Mouse (Mus musculus) limb, embryonic 10.5 days (tissue): Measurements from ENCODE around the gene Bmp6. TPM values are rescaled to one million over a fixed set of nuclear protein-coding genes. Genes with fewer than 3 reads are reported as not detected.

Experiments used
- DNase-seq: peaks from one replicate; pipeline ENCODE4 v3.0.0-alpha.2; 2017; ENCODE audit warnings: low spot score
- H3K27ac ChIP-seq: fragments of 300-500 bp; sonication (generic); 2 replicates; pipeline ENCODE4 v1.5.1; 2016; ENCODE audit warnings: mild to moderate bottlenecking
- H3K27me3 ChIP-seq: fragments of 300-500 bp; sonication (generic); 2 replicates; pipeline ENCODE4 v1.6.1; 2016; ENCODE audit warnings: low read depth, mild to moderate bottlenecking; ENCODE audit not compliant: poor library complexity, severe bottlenecking
- H3K36me3 ChIP-seq: fragments of 300-500 bp; sonication (generic); 2 replicates; pipeline ENCODE4 v1.6.1; 2016; ENCODE audit warnings: mild to moderate bottlenecking, moderate library complexity
- H3K4me1 ChIP-seq: fragments of 300-500 bp; sonication (generic); 2 replicates; pipeline ENCODE4 v1.6.1; 2016
- H3K4me3 ChIP-seq: fragments of 300-500 bp; sonication (generic); 2 replicates; pipeline ENCODE4 v1.5.1; 2016; ENCODE audit warnings: mild to moderate bottlenecking, moderate library complexity
- H3K9me3 ChIP-seq: fragments of 300-500 bp; sonication (generic); replicated peaks from 2 replicates; pipeline ENCODE4 v1.6.1; 2016; ENCODE audit warnings: mild to moderate bottlenecking
- WGBS: fragments of 180-500 bp; shearing (Covaris S2); methylation state at CpG from one replicate; pipeline ENCODE4 v1.1.7; 2016; 5-methylcytosine and 5-hydroxymethylcytosine counted together
- polyA plus RNA-seq: library from polyadenylated mRNA; unstranded; fragments of >200 nt; fragmentation: Nextera tagmentation; extraction: Ambion mirVana; gene quantifications from 2 replicates; pipeline ENCODE4 v1.2.1, GENCODE M21; 2016

Gene Bmp6
- polyA plus RNA-seq, 1 experiment from 2014 or later: 0.30 TPM

DNA sequence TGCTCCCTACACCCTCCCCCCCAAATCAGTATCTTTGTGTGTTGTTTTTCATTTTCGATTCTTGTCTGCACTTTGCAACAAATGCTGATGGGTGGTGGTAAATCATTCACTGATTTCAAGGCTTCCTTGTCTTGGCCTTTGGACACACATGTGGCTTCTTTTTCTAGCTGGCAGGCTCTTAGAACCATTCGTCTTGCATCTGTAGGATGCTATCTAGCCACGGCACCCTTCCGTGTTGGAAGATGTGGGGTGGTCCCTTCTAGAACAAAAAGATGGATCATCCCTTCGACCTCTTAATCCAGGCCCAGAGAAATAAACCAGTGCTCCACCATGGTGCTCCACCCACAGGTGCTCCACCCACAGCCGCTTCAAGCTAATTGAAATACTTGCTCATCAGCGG, 19.0 kb downstream of the Bmp6 start:
- no peaks in the 10 kb centered on the region for H3K27me3 ChIP-seq
- DNase-seq: no peak
- 91% methylated on average over 7 of the region's 7 CpGs for WGBS
- 0 out of 2 replicates have a peak, but pooled peaks cover 6% of the 10 kb centered on the region for H3K4me1 ChIP-seq
- H3K36me3 ChIP-seq: no peaks in the 10 kb centered on the region
- H3K9me3 ChIP-seq: no peaks in the 10 kb centered on the region
- H3K4me3 ChIP-seq: no peak overlapping the region
- no peak overlapping the region for H3K27ac ChIP-seq

DNA sequence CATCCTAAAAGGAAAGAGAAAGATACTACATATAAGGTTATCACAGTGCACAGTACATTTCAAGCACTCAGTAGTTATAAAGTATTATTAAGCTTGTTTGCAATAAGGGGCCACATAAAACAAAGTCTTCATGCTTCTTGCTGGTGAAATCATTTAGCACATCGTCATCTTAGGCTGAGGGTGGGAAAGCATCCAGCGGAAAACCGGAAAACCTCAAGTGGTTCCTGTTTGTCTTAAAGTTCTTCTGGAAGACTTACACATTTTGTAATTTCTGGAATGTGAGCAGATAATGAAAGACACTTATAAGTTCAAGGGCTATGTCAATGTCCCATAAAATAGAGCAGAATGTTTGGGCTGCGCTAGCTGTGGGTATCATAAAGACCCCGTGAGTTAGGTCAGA, 24.7 kb downstream of the Bmp6 start:
- 92% methylated on average over 5 of the region's 5 CpGs for WGBS
- Histone ChIP-seq H3K4me3 (no peak overlapping the region), H3K27ac (no peak overlapping the region), H3K4me1 (no peaks in the 10 kb centered on the region), H3K9me3 (no peaks in the 10 kb centered on the region), H3K36me3 (no peaks in the 10 kb centered on the region), H3K27me3 (no peaks in the 10 kb centered on the region)
- no peak for DNase-seq

GRCm38 (mm10) chr13:38376071-38376470, 31.2 kb downstream of the Bmp6 start:
- no peak overlapping the region for H3K27ac ChIP-seq
- H3K36me3 ChIP-seq: no peaks in the 10 kb centered on the region
- H3K4me3 ChIP-seq: no peak overlapping the region
- H3K4me1 ChIP-seq: no peaks in the 10 kb centered on the region
- 65% methylated on average over 6 of the region's 6 CpGs for WGBS
- H3K9me3 ChIP-seq: no peaks in the 10 kb centered on the region
- DNase-seq: no peak
- H3K27me3 ChIP-seq: no peaks in the 10 kb centered on the region

DNA sequence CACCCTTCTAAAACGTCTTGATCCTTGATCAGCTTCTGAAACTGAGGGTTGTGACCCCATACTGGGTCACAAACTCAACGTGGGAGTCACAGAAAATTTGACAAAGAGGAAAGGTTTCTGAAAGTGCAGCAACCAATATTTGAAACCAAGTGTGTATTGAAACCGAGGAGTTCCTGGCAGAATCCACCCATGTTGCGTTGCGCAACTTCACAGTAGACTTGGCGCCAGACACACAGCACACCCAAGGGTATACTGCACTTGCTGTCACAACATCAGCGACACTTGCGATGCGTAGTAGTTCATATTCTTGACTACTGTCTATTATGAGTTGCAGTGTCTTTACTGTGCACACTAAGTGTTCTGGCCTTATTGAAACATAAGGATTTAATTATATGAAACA, 32.4 kb downstream of the Bmp6 start:
- Histone ChIP-seq H3K27me3 (no peaks in the 10 kb centered on the region), H3K4me1 (no peaks in the 10 kb centered on the region), H3K4me3 (no peak overlapping the region), H3K9me3 (no peaks in the 10 kb centered on the region), H3K27ac (no peak overlapping the region), H3K36me3 (no peaks in the 10 kb centered on the region)
- 88% methylated on average over 9 of the region's 9 CpGs for WGBS
- DNase-seq: no peak

- Histone ChIP-seq H3K36me3 (no peaks in the 10 kb centered on the region), H3K4me3 (no peak overlapping the region), H3K27me3 (no peaks in the 10 kb centered on the region), H3K27ac (no peak overlapping the region), H3K4me1 (no peaks in the 10 kb centered on the region), H3K9me3 (no peaks in the 10 kb centered on the region)
- 92% methylated on average over 5 of the region's 5 CpGs for WGBS
- DNase-seq: no peak
These were observed 34.9 kb downstream of the Bmp6 start for GRCm38 (mm10) chr13:38379806-38380205.

- no peak overlapping the region for H3K4me3 ChIP-seq
- H3K36me3 ChIP-seq: no peaks in the 10 kb centered on the region
- H3K4me1 ChIP-seq: no peaks in the 10 kb centered on the region
- DNase-seq: no peak
- H3K27me3 ChIP-seq: no peaks in the 10 kb centered on the region
- 83% methylated on average over 3 of the region's 3 CpGs for WGBS
- H3K9me3 ChIP-seq: no peaks in the 10 kb centered on the region
- H3K27ac ChIP-seq: no peak overlapping the region
These were observed 41.2 kb downstream of the Bmp6 start for GRCm38 (mm10) chr13:38386035-38386559.

DNA sequence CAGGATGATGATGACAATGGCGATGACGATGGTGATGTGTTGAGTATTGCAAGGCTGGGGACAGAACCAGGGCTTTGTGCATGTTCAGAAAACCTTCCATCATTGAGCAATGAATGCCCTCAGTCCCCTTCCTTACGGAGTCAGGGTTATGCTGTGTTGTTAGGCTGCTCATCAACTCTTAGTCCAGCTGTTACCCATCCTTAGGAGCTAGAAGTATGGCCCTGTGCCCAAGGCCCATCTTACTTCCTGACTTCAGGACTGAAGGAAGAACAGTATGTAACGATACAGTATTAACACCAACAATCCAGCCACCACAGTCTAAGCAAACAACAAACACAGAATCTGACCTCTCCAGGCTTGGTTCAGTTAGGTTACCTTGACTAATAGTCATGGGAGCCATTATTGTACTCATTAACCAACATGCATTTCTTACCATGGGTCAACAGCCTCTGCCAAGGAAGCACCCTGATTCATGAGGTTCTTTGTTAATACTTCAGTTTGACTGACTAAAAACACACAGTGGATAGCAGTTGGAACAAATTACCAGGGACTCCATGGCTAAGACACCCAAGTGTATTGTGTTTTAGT, 42.6 kb downstream of the Bmp6 start:
- no peak for DNase-seq
- no peaks in the 10 kb centered on the region for H3K36me3 ChIP-seq
- WGBS: 88% methylated on average over 4 of the region's 4 CpGs

GRCm38 (mm10) chr13:38393444-38393843, 48.5 kb downstream of the Bmp6 start:
- Histone ChIP-seq H3K4me1 (peaks cover 16% of the 10 kb centered on the region), H3K27me3 (no peaks in the 10 kb centered on the region), H3K36me3 (no peaks in the 10 kb centered on the region), H3K4me3 (no peak overlapping the region), H3K27ac (no peak overlapping the region), H3K9me3 (no peaks in the 10 kb centered on the region)
- 90% methylated on average over 5 of the region's 5 CpGs for WGBS
- no peak for DNase-seq

More for the DNA sequence above, 42.6 kb downstream of the Bmp6 start:
- no peaks in the 10 kb centered on the region for H3K27me3 ChIP-seq
- H3K4me3 ChIP-seq: no peak overlapping the region
- no peaks in the 10 kb centered on the region for H3K9me3 ChIP-seq
- H3K4me1 ChIP-seq: no peaks in the 10 kb centered on the region
- no peak overlapping the region for H3K27ac ChIP-seq

- Histone ChIP-seq H3K4me3 (no peak overlapping the region), H3K27ac (no peak overlapping the region), H3K27me3 (no peaks in the 10 kb centered on the region), H3K36me3 (no peaks in the 10 kb centered on the region), H3K4me1 (peaks cover 23% of the 10 kb centered on the region), H3K9me3 (no peaks in the 10 kb centered on the region)
- DNase-seq: no peak
- 91% methylated on average over 4 of the region's 4 CpGs for WGBS
These were observed 50.1 kb downstream of the Bmp6 start for GRCm38 (mm10) chr13:38395026-38395425.

DNA sequence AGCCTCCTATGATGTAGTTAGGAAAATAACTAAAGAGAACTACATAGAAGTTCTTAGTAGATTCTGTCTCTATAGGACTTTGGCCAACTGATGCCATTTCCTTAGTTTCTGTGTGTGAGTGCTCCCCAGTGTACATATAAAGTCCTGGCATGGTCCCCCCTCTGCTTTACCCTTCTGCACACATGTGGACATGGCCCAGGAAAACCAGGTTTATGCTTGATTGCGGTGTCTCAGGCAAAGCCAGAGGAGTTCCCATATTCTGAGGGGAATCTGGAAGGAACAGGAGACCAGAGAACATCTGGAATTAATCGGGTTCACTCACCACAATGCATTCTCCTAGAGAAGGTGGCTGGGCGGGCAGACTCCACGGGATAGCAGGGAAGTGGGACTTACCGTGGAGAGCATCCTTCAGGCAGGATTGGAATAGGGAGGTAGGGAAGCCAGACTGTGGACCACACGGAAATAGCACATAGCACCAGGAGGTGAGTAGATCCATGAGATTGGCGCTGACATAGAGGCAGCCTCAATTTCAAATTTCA, 52.2 kb downstream of the Bmp6 start:
- 49% methylated on average over 7 of the region's 7 CpGs for WGBS
- Histone ChIP-seq H3K27ac (no peak overlapping the region), H3K4me1 (peaks cover 23% of the 10 kb centered on the region), H3K36me3 (no peaks in the 10 kb centered on the region), H3K9me3 (no peaks in the 10 kb centered on the region), H3K4me3 (no peak overlapping the region), H3K27me3 (no peaks in the 10 kb centered on the region)
- peak; percentile 41 for DNase-seq

DNA sequence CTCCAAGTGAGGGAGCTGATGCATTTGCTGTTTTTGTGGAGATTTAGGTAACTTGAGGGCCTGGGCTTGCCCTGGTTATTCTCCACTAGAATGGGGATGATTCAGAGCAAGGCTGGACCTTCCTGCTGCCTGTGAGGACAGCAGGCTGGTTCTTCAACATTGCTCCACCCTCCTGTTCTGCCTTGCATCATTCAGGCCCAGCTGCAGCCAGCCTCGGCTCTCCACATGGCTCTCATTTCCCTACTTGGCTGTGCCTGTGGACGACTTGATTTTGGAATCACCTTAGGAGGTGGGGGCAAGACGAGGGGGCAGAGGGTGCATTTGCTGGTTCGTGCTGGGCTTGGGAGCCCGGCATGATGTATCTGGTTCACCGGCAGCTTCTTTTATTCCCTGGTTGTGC, 53.8 kb downstream of the Bmp6 start:
- H3K27ac ChIP-seq: 0 out of 2 replicates have a peak overlapping the region, but pooled peaks have one; percentile 30

GRCm38 (mm10) chr13:38400662-38401061, 55.8 kb downstream of the Bmp6 start:
- Histone ChIP-seq H3K27me3 (no peaks in the 10 kb centered on the region), H3K4me1 (peaks cover 23% of the 10 kb centered on the region), H3K36me3 (no peaks in the 10 kb centered on the region), H3K27ac (no peak overlapping the region), H3K4me3 (no peak overlapping the region), H3K9me3 (no peaks in the 10 kb centered on the region)
- no peak for DNase-seq
- 94% methylated on average over 8 of the region's 8 CpGs for WGBS

More for the DNA sequence above, 53.8 kb downstream of the Bmp6 start:
- peaks cover 23% of the 10 kb centered on the region for H3K4me1 ChIP-seq
- WGBS: 72% methylated on average over 6 of the region's 6 CpGs
- no peaks in the 10 kb centered on the region for H3K36me3 ChIP-seq
- no peaks in the 10 kb centered on the region for H3K27me3 ChIP-seq
- no peak for DNase-seq
- H3K4me3 ChIP-seq: no peak overlapping the region
- H3K9me3 ChIP-seq: no peaks in the 10 kb centered on the region

- no peaks in the 10 kb centered on the region for H3K36me3 ChIP-seq
- WGBS: 90% methylated on average over 6 of the region's 6 CpGs
- no peak overlapping the region for H3K4me3 ChIP-seq
- H3K27ac ChIP-seq: no peak overlapping the region
- H3K9me3 ChIP-seq: no peaks in the 10 kb centered on the region
- DNase-seq: no peak
- H3K27me3 ChIP-seq: no peaks in the 10 kb centered on the region
- peaks cover 15% of the 10 kb centered on the region for H3K4me1 ChIP-seq
These were observed 62.9 kb downstream of the Bmp6 start for GRCm38 (mm10) chr13:38407611-38408315.
